Mouse (Mus musculus) large intestine, adult 2 months (tissue): ENCODE results near the gene Zscan10. TPM values are rescaled to one million over a fixed set of nuclear protein-coding genes. Genes with fewer than 3 reads are reported as not detected.
"Not testable (repeated sequence)": the region's sequence is repeated elsewhere in the genome, so short reads cannot be mapped to it uniquely, and the experiment has no call there.

Experiments
- DNase-seq: peaks from one replicate; pipeline ENCODE4 v3.0.0-alpha.2; 2012; ENCODE audit warnings: low read depth, low spot score
- WGBS: fragments of 180-500 bp; shearing (Covaris S2); methylation state at CpG from one replicate; pipeline ENCODE4 v1.1.7; 2018; 5-methylcytosine and 5-hydroxymethylcytosine counted together
- polyA plus RNA-seq: library from polyadenylated mRNA; depleted of rRNA; stranded (reverse); fragments of >200 nt; gene quantifications from 2 replicates; pipeline ENCODE4 v1.2.3, GENCODE M21; 2012

The Zscan10 gene
- polyA plus RNA-seq, 1 experiment = not detected

DNA sequence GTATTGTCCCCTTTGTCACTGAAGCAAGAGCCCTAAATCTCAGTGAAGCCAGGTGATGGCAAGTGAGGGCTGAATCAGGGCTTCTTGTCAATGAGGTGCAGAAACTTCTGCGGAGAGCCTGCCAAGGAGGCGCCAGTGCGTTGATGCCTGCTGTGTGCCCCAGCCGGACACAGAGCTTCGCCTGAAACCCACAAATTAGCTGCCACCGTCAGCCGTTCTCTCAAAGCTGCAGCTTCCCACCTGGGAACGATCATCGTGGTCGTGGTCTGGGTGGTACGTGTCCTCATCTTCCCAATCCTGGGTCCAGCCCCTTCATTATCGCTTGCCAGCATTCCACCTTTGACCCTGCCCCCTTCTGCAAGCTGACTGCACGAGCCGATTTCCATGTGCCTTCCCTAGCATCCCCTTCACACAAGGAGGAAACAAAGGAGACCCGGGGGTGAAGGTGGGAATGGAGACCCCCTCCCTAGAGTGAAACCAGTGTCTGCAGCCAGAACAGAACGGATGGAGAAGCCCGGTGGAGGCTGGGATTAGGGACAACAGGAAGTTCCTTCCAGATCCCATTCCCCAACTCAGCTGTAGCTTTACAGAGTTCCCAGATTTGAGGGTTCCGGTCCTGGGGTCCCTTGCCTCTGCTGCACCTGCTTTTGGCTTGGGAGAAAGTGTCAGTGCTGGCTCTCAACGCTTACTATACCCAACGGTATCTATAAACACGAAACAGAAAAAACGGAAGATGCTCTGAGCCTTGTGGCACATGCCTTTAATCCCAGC lies 14.8 kb upstream of the Zscan10 start:
- no peak for DNase-seq
- 2% methylated on average over 22 of the region's 22 CpGs for WGBS

- no peak for DNase-seq
- WGBS = 54% methylated on average over 2 of the region's 2 CpGs
These were observed 13.4 kb upstream of the Zscan10 start for GRCm38 (mm10) chr17:23587253-23587652.

GRCm38 (mm10) chr17:23592208-23592925 lies 8.3 kb upstream of the Zscan10 start:
- 7% methylated on average over 34 of the region's 34 CpGs for WGBS
- peak; percentile 99 for DNase-seq

GRCm38 (mm10) chr17:23592926-23593300 lies 7.7 kb upstream of the Zscan10 start:
- no peak for DNase-seq
- 5% methylated on average over 13 of the region's 13 CpGs for WGBS

DNA sequence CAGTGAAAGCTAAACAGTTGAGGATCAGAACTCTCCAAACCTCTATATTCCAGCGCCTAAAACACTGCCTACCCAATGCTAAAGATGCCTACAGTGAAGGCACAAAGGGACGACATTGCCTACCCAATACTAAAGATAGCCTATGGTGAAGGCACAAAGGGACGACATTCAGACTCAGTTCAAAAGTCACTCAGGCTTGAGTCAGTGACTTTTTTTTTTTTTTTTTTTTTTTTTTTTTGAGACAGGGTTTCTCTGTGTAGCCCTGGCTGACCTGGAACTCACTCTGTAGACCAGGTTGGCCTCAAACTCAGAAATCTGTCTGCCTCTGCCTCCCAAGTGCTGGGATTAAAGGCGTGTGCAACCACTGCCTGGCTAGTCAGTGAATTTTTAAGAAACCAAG lies 5.5 kb upstream of the Zscan10 start:
- 86% methylated on average over 4 of the region's 4 CpGs for WGBS
- not testable (repeated sequence) for DNase-seq

DNA sequence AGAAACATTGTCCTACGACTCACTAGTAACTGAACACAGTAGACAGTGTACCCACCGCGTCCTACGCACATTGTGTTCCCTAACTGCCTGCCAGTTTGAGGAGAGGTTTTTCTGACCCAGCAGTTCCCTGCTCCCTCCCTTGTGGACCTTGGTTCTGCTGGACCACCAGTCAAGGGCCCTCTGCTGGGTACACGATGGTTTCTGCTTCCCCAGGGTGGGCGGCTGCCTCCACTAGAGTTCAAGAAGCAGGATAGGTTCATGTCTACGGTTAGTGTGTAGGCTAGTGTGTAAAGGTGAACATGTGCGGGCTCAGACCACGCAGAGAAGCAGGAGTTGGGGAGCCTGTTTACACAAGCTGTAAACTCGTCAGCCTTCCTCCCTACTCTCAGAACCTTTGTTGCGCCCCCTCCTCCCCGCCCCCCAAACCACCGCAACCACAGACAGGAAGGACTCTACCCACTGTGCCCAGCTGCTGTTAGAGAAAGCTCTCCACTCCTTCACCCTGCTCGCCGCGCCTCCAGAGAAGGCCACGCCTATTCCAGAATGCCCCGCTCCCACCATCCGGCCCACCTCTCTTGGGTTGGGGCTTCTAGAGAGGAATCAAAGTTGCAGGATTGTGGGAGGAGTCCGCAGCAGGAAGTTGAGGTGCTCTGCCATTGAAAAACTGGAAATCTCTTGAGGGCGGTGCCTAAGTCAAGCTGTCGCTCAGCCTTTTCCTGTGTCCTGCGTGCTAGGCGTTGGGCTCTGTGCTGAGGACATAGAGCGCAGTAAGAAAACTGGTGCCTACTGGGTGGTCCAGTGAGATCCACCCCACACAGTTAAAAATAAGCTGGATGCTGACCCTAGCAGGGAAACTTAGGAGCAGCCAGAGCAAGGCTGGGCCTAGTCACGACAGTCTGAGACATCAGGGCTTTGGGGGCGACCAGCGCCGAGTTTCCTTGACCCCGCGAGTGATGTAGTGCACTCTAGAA lies 1.8 kb upstream of the Zscan10 start, which contains the start of gene Zfp13:
TSS of gene Zfp13 (minus strand) at position 906 of the 971 bp plus-strand sequence.
- 2% methylated on average over 31 of the region's 31 CpGs for WGBS

DNA sequence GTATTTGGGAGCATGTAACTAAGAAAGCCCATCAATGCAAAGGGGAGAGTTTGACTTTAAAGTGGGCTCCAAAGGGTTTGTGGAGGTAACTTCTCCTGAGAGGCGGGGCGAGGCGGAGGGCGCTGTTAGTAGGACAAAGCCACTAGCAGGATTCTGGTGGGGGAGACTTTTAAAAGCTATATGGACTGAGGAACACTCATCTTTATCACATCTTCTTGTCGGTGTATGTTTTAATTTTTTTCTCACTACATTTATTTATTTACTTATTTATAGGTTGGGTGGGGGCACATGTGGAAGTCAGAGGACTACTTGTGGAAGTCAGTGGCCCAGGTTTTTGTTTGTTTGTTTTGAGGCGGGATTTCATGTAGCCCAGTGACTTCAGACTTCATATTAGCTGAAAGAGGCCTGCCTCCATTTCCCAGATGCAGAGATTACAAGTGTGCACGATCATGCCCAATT lies 1.0 kb upstream of the Zscan10 start:
- 16% methylated on average over 7 of the region's 7 CpGs for WGBS
- no peak for DNase-seq

More for the DNA sequence above, 1.8 kb upstream of the Zscan10 start, which contains the start of gene Zfp13:
- peak; percentile 91 for DNase-seq

- no peak for DNase-seq
- 69% methylated on average over 10 of the region's 10 CpGs for WGBS
These were observed 1.4 kb downstream of the Zscan10 start for GRCm38 (mm10) chr17:23601836-23602585.

- DNase-seq = no peak
- 69% methylated on average over 8 of the region's 8 CpGs for WGBS
These were observed 2.4 kb downstream of the Zscan10 start for GRCm38 (mm10) chr17:23603077-23603476.

DNA sequence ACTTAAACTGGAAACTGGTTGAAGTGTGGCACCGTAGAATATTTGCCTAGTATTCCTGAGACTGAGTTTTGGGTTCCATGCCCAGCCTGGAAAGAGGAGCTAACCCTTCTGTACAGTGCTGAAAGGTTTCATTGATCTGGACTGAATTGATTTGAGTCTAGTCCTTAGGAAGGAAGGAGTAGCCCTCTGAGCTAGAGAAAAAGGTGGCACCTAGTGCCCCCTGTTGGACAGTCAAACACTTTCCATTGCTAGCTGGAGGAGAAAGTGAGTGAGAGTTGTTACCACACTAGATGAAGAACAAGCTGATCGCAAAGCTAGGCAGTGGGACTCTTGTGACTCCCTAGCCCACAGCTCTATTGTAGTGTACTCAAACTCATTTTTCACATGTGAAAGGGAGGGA lies 2.9 kb downstream of the Zscan10 start:
- 64% methylated on average over 2 of the region's 2 CpGs for WGBS

DNA sequence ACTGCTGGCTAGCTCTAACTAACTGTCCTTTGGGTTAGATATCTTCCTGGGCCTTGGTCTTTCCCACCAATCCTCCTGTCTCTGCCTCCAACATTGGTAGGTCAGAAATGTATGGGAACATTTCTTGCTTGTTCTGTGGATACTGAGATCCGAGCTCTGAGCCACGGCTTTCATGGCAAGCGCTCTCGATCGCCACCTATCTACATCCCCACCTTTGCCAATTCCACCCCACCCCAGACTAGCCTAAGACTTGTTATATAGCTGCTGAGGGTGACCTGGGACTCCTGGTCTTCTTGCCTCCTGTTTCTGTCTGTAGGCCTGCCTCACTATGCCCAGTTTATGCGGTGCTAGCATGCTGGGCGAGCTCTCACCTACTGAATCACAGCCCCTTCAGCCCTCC lies 3.7 kb downstream of the Zscan10 start:
- no peak for DNase-seq
- WGBS = 73% methylated on average over 7 of the region's 7 CpGs

More for the DNA sequence above, 2.9 kb downstream of the Zscan10 start:
- DNase-seq = no peak

DNA sequence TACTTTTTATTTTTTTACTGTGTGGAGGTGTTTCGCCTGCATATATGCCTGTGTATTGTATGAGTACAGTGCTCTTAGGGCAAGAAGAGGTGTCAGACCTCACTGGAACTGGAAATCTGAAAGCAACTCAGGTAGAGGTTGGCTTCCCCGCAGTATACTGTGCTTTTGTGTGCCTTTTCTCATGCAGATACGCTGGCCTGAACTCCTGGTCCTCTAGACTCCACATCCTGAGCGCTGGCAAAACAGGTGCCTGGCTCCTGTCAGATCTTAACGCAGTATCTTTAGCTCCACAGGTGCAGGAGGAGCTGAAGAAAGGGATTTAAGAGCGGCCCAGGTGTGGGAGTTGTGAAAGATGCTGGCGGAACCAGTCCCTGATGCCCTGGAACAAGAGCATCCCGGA lies 4.6 kb downstream of the Zscan10 start:
- no peak for DNase-seq
- 87% methylated on average over 8 of the region's 8 CpGs for WGBS

- WGBS = 95% methylated on average over 24 of the region's 24 CpGs
- no peak for DNase-seq
These were observed 9.0 kb downstream of the Zscan10 start for GRCm38 (mm10) chr17:23609612-23610011.

DNA sequence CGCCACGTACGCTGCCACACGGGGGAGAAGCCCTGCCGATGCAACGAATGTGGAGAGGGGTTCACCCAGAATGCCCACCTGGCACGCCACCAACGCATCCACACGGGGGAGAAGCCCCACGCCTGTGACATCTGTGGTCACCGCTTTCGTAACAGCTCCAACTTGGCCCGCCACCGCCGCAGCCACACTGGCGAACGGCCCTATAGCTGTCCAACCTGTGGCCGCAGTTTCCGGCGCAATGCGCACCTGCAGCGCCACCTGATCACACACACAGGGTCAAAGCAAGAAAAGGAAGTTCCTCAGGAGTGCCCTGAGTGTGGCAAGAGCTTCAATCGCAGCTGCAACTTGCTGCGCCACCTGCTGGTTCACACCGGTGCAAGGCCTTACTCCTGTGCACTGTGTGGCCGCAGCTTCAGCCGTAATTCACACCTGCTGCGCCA lies 9.7 kb downstream of the Zscan10 start:
- 56% methylated on average over 28 of the region's 28 CpGs for WGBS
- DNase-seq = peak; percentile 46

- 28% methylated on average over 9 of the region's 9 CpGs for WGBS
- no peak for DNase-seq
These were observed 16.4 kb downstream of the Zscan10 start for GRCm38 (mm10) chr17:23617087-23617486.

- DNase-seq = no peak
- 77% methylated on average over 7 of the region's 7 CpGs for WGBS
These were observed 19.7 kb downstream of the Zscan10 start for GRCm38 (mm10) chr17:23620351-23620750.

DNA sequence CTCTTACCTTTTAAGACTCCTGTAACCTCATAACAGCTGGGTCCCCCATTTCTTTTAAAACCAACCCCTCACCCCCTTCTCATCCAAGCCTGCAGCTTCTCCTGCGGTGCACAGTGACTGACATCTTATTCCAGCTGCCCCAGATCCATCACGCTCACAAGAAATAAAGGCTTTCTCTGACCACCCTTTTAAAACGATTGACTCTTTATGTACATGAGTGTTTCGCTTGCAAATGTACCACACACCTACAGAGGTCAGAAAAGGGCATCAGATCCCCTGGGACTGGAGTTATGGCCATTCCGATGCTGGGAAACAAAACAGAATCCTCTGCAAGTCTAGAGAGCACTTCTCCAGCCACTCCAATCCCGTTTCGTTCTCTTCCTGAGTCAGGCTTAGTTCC lies 27.2 kb downstream of the Zscan10 start:
- DNase-seq = no peak
- WGBS = 44% methylated on average over 7 of the region's 7 CpGs

DNA sequence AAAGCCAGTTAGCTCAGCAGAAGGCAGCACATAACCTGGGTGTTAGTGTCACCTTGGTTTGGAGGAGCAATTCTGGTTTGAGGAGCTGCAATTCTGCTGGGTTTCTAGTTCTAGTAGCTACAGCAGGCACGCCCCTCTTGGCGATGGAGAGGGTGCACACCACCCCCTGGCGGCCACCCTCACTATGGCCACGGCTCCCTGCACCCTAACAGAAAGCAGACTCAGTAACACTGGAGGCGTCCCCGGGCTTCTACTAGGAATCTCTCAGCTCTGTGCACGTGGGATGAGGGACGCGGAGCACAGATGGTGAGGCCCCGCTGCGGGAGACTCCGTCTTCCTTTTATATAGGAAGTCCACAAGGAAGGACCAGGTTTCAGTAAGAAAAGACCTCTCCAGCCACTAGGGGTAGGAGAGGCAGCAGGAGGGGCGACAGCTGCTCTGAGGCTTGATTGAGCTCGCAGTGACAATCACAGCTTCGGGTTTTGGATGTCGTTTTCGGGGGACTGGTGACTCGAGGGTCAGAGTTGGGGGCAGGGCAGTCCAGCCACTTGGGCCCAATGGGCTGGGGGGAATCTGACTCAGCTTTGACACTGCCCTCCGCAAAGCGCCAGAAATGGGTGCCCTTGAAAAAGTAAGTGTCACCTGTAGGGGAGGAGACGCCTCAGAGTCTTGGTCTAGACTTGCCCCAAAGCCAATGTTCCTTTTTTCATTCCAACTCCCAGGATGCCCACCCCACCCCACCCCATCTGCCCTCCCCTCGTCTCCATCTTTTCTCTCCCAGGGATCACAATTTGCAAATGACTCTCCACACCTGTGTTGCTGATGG lies 29.8 kb downstream of the Zscan10 start:
- WGBS = 14% methylated on average over 22 of the region's 22 CpGs

More for the DNA sequence above, 29.8 kb downstream of the Zscan10 start:
- DNase-seq = no peak
